ENCODE assay signal across 22 mouse cellular contexts in genomic region chr7:109965658-109966057, GRCm38 (mm10). TPM values are rescaled to one million over a fixed set of nuclear protein-coding genes. Genes with fewer than 3 reads are reported as not detected.
DNase-seq lines count a peak whose midpoint lies in the region; ATAC-seq and TF ChIP-seq lines count a peak whose summit lies in the region.
"Had no signal": no experiment of that assay in that cellular context is flagged by ENCODE, and none has a peak within 500 bp of the region (broad histone marks: within the 10 kb centered on the region; RNA-seq: fewer than 3 reads in every experiment).

No protein-coding gene starts in this region.

- no peaks in the 10 kb centered on the region for H3K9me3 ChIP-seq in hindbrain, postnatal 0 days (ENCODE audit: low read length)
- H3K9me3 ChIP-seq in hindbrain, embryonic 10.5 days = no peaks in the 10 kb centered on the region
- H3K9me3 ChIP-seq in liver, postnatal 0 days (ENCODE audit: low read length) = no peaks in the 10 kb centered on the region
- 0 out of 2 replicates have a peak, but pooled peaks cover 3% of the 10 kb centered on the region for H3K9me3 ChIP-seq in liver, embryonic 12.5 days (replicated peaks)
- H3K9me3 ChIP-seq: forebrain, embryonic 15.5 days; heart, embryonic 12.5 days; hindbrain, embryonic 15.5 days; limb, embryonic 15.5 days had no signal

- ATAC-seq in hindbrain, postnatal 0 days = no peak
- ATAC-seq in liver, postnatal 0 days = no peak
- ATAC-seq in liver, embryonic 12.5 days = no peak
- ATAC-seq: forebrain, embryonic 15.5 days had no signal

- H3K4me2 ChIP-seq in hindbrain, postnatal 0 days (ENCODE audit: low read depth, low read length) = no peak overlapping the region
- H3K4me2 ChIP-seq in liver, postnatal 0 days (ENCODE audit: low read depth, low read length) = no peak overlapping the region
- H3K4me2 ChIP-seq in liver, embryonic 12.5 days = no peak overlapping the region
- H3K4me2 ChIP-seq: embryonic facial prominence, embryonic 13.5 days; forebrain, embryonic 15.5 days; heart, embryonic 12.5 days; hindbrain, embryonic 15.5 days; limb, embryonic 15.5 days; lung, embryonic 14.5 days had no signal

- H3K36me3 ChIP-seq in hindbrain, postnatal 0 days (ENCODE audit: insufficient read depth, low read length) = no peaks in the 10 kb centered on the region
- H3K36me3 ChIP-seq in hindbrain, embryonic 10.5 days = no peaks in the 10 kb centered on the region
- no peaks in the 10 kb centered on the region for H3K36me3 ChIP-seq in liver, postnatal 0 days (replicated peaks; ENCODE audit: insufficient read depth, low read length)
- H3K36me3 ChIP-seq in liver, embryonic 12.5 days = no peaks in the 10 kb centered on the region
- H3K36me3 ChIP-seq: embryonic facial prominence, embryonic 13.5 days; forebrain, embryonic 15.5 days; heart, embryonic 12.5 days; hindbrain, embryonic 15.5 days; limb, embryonic 15.5 days; midbrain, embryonic 10.5 days had no signal

- DNase-seq in hindbrain, postnatal 0 days (ENCODE audit: low spot score) = no peak
- no peak for DNase-seq in hindbrain, embryonic 10.5 days (ENCODE audit: low spot score)
- DNase-seq in liver, postnatal 0 days = no peak
- DNase-seq in ES-CJ7 (ENCODE audit: low read depth, low spot score) = peak; percentile 64
- no peak for DNase-seq in brain, embryonic 14.5 days (ENCODE audit: low read depth)
- no peak for DNase-seq in right cerebral cortex, postnatal 14 days
- no peak for DNase-seq in heart, adult 11 months
- DNase-seq: adrenal gland, adult 8-10 months; cerebellum, adult 9-11 months; kidney, adult 11 months; kidney, postnatal 4 days; lung, embryonic 14.5 days; lung, postnatal 4 days; right cerebral cortex, postnatal 25 days; thymus, postnatal 14 days had no signal

- 0 out of 2 replicates have a peak, but pooled peaks have one; percentile 9 for TF ChIP-seq CTCF in hindbrain, postnatal 0 days (IDR thresholded peaks at IDR 0.05; ENCODE audit: low read depth)
- TF ChIP-seq CTCF in liver, postnatal 0 days (IDR thresholded peaks at IDR 0.05; ENCODE audit: low read depth) = peak; percentile 36
- peak; percentile 1; the same call in 1 of the 2 replicates for TF ChIP-seq CTCF in brain, embryonic 14.5 days (IDR thresholded peaks at IDR 0.05; ENCODE audit: borderline replicate concordance, extremely low read depth, insufficient read depth, insufficient read length)

- H3K4me3 ChIP-seq in hindbrain, postnatal 0 days (ENCODE audit: low read length) = no peak overlapping the region
- no peak overlapping the region for H3K4me3 ChIP-seq in hindbrain, embryonic 10.5 days
- H3K4me3 ChIP-seq in liver, postnatal 0 days (ENCODE audit: low read depth, low read length) = no peak overlapping the region
- no peak overlapping the region for H3K4me3 ChIP-seq in liver, embryonic 12.5 days
- H3K4me3 ChIP-seq: embryonic facial prominence, embryonic 13.5 days; forebrain, embryonic 15.5 days; heart, embryonic 12.5 days; hindbrain, embryonic 15.5 days; limb, embryonic 15.5 days; midbrain, embryonic 10.5 days had no signal

- H3K9ac ChIP-seq in hindbrain, postnatal 0 days (replicated peaks; ENCODE audit: low read length) = no peak overlapping the region
- H3K9ac ChIP-seq in liver, postnatal 0 days (replicated peaks) = no peak overlapping the region
- H3K9ac ChIP-seq in liver, embryonic 12.5 days = no peak overlapping the region
- H3K9ac ChIP-seq: embryonic facial prominence, embryonic 13.5 days; forebrain, embryonic 15.5 days; heart, embryonic 12.5 days; hindbrain, embryonic 15.5 days; limb, embryonic 15.5 days; lung, embryonic 14.5 days had no signal

- H3K4me1 ChIP-seq in hindbrain, postnatal 0 days (ENCODE audit: insufficient read depth, low read length) = no peaks in the 10 kb centered on the region
- peaks cover 20% of the 10 kb centered on the region for H3K4me1 ChIP-seq in hindbrain, embryonic 10.5 days (replicated peaks)
- H3K4me1 ChIP-seq in liver, postnatal 0 days (ENCODE audit: insufficient read depth) = 0 out of 2 replicates have a peak, but pooled peaks cover 2% of the 10 kb centered on the region
- peaks cover 4% of the 10 kb centered on the region for H3K4me1 ChIP-seq in liver, embryonic 12.5 days

- no peak for TF ChIP-seq POLR2A in brain, embryonic 14.5 days (IDR thresholded peaks at IDR 0.05; ENCODE audit: borderline replicate concordance, extremely low read depth, insufficient read depth, insufficient read length, poor library complexity, severe bottlenecking)

- no peak for TF ChIP-seq EP300 in liver, postnatal 0 days (IDR thresholded peaks at IDR 0.05; ENCODE audit: low read depth)

- H3K27ac ChIP-seq in hindbrain, postnatal 0 days = no peak overlapping the region
- no peak overlapping the region for H3K27ac ChIP-seq in hindbrain, embryonic 10.5 days
- H3K27ac ChIP-seq in liver, postnatal 0 days (ENCODE audit: low read depth) = no peak overlapping the region
- H3K27ac ChIP-seq in liver, embryonic 12.5 days = no peak overlapping the region
- H3K27ac ChIP-seq: embryonic facial prominence, embryonic 13.5 days; forebrain, embryonic 15.5 days; hindbrain, embryonic 15.5 days; limb, embryonic 15.5 days; midbrain, embryonic 10.5 days had no signal

- no peaks in the 10 kb centered on the region for H3K27me3 ChIP-seq in hindbrain, postnatal 0 days (ENCODE audit: insufficient read depth, low read length)
- H3K27me3 ChIP-seq in hindbrain, embryonic 10.5 days (ENCODE audit: insufficient read depth, poor library complexity, severe bottlenecking) = no peaks in the 10 kb centered on the region
- H3K27me3 ChIP-seq in liver, postnatal 0 days (ENCODE audit: insufficient read depth, low read length) = no peaks in the 10 kb centered on the region
- peaks cover 7% of the 10 kb centered on the region; the same call in 1 of the 2 replicates for H3K27me3 ChIP-seq in liver, embryonic 12.5 days (replicated peaks)
- H3K27me3 ChIP-seq: embryonic facial prominence, embryonic 13.5 days; forebrain, embryonic 15.5 days; heart, embryonic 12.5 days; hindbrain, embryonic 15.5 days; limb, embryonic 15.5 days had no signal

RNA-seq across cellular contexts. Expression of gene Dennd5a, which starts 5.4 kb away (rescaled TPM):
- 174 and 191 TPM in 2 replicates for total RNA-seq in hindbrain, postnatal 0 days (2014; rRNA removed)
- 29.3 and 32.4 TPM in 2 replicates for polyA plus RNA-seq in hindbrain, postnatal 0 days (2015; fragmentation: Nextera tagmentation; extraction: Ambion mirVana)
- 26.9 and 28.8 TPM in 2 replicates for polyA plus RNA-seq in hindbrain, embryonic 10.5 days (2016; fragmentation: Nextera tagmentation; extraction: Ambion mirVana)
- 8.0 and 8.9 TPM in 2 replicates for polyA plus RNA-seq in liver, postnatal 0 days (2015; fragmentation: Nextera tagmentation; extraction: Ambion mirVana)
- polyA plus RNA-seq in liver, embryonic 12.5 days (2016; fragmentation: Nextera tagmentation; extraction: Ambion mirVana) = 13.3 and 14.8 TPM in 2 replicates
- polyA plus RNA-seq in brain, embryonic 14.5 days (2012; rRNA removed) = 153 and 157 TPM in 2 replicates

RNA-seq across cellular contexts. Expression of gene Tmem41b, which starts 21.1 kb away (rescaled TPM):
- 56.9 and 59.0 TPM in 2 replicates for total RNA-seq in hindbrain, postnatal 0 days (2014; rRNA removed)
- polyA plus RNA-seq in hindbrain, postnatal 0 days (2015; fragmentation: Nextera tagmentation; extraction: Ambion mirVana) = 58.7 and 59.6 TPM in 2 replicates
- 65.7 and 75.1 TPM in 2 replicates for polyA plus RNA-seq in hindbrain, embryonic 10.5 days (2016; fragmentation: Nextera tagmentation; extraction: Ambion mirVana)
- 26.9 and 27.7 TPM in 2 replicates for polyA plus RNA-seq in liver, postnatal 0 days (2015; fragmentation: Nextera tagmentation; extraction: Ambion mirVana)
- polyA plus RNA-seq in liver, embryonic 12.5 days (2016; fragmentation: Nextera tagmentation; extraction: Ambion mirVana) = 47.3 and 47.4 TPM in 2 replicates
- polyA plus RNA-seq in brain, embryonic 14.5 days (2012; rRNA removed) = 47.2 and 52.4 TPM in 2 replicates

RNA-seq across cellular contexts. Expression of gene Ipo7, which starts 52.4 kb away (rescaled TPM):
- 75.4 and 87.0 TPM in 2 replicates for total RNA-seq in hindbrain, postnatal 0 days (2014; rRNA removed)
- polyA plus RNA-seq in hindbrain, postnatal 0 days (2015; fragmentation: Nextera tagmentation; extraction: Ambion mirVana) = 27.7 and 28.0 TPM in 2 replicates
- polyA plus RNA-seq in hindbrain, embryonic 10.5 days (2016; fragmentation: Nextera tagmentation; extraction: Ambion mirVana) = 41.1 and 52.5 TPM in 2 replicates
- polyA plus RNA-seq in liver, postnatal 0 days (2015; fragmentation: Nextera tagmentation; extraction: Ambion mirVana) = 10.7 and 11.9 TPM in 2 replicates
- polyA plus RNA-seq in liver, embryonic 12.5 days (2016; fragmentation: Nextera tagmentation; extraction: Ambion mirVana) = 35.8 and 35.9 TPM in 2 replicates
- 44.5 and 54.3 TPM in 2 replicates for polyA plus RNA-seq in brain, embryonic 14.5 days (2012; rRNA removed)
